Mouse (Mus musculus): ENCODE results near the gene Hand2.

Hand2 gene

GRCm38 (mm10) chr8:57320851-57321743, at the start of gene Hand2:
Hand2 (plus strand) TSS chr8:57320983.
- no peak for DNase-seq

DNA sequence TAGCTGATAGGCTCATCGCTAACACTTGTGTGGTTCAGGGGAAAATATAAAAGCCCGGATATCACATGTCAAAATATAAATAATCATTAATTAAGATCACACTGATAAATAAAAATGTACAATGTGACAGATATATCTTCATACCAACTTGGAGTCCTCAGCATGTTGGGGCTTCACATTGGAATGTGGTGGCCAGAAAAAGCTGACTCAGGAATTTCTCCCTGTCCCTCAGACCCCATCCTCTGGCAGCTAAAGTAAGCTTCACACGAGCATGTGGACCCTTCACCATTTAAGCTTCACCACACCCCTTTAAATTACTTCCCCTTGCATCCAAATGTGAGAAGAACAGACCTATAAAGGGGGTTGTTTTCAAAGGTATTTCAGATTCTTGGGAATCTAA, 47.7 kb upstream of the Hand2 start:
- DNase-seq = no peak

DNA sequence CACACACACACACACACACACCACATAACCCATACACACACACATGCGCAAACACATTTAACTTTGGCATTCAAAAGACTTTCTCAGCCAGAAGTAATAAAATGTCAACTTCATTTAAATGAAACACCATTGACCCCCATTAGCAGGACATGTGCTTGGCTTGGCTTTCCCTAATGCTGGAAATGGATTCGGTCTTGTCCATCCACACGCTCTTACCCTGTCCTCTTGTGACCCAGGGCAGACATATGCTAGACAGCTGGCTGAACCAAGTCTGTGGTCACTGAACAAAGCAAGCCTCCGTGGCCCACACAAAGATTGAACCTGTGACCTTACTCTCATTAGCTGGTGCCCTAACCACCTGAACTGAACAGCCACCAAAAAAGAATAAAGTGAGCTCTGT, 27.3 kb upstream of the Hand2 start:
- DNase-seq = no peak

GRCm38 (mm10) chr8:57303513-57303912, 17.3 kb upstream of the Hand2 start:
- no peak for DNase-seq

GRCm38 (mm10) chr8:57304944-57305343, 15.8 kb upstream of the Hand2 start:
- no peak for DNase-seq

DNA sequence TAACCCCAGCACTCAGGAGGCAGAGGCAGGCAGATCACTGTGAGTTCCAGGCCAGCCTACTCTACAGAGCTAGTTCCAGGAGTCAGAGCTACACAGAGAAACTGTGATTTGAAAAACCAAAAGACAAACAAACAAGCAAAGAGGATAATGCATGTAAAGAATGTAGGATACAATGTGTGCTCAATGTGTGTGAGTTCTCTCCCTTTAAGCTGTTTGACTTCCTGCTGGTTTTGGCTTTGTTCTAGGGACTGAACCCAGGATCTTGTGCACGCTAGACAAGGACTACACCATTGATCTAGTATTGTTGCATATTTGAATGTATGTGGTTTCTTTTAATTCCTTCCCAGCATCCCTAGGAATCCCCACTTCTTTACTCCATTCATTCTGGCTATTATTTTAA, 14.3 kb upstream of the Hand2 start:
- no peak for DNase-seq

DNA sequence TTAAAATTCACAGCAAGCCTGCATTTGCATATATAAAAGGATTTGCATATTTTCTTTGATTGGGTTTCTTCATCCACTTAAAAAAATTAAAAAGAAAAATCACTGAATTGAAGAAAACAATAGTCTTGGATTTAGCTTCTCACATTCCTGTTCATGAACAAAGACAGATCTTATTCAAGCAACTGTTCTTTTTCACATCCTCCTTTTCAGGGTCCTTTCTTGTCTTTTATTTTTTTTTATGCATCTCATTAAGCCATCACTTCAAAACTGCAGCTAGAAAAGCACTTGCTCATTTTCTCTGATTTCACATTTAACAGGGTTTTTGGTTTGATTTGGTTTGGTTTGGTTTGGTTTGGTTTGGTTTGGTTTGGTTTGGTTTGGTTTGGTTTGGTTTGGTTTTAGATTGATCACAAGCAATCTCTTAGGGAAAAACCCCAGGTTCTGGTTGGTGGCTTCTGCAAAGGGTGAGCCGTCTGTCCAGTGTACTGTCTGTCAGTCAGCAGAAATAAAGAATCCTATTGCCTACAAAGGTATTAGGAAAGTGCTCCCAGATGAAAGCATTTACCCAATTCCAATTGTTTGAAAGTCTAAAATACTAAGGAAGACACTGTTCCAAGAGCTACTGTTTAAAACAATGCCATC, 10.8 kb upstream of the Hand2 start:
- no peak for DNase-seq

DNA sequence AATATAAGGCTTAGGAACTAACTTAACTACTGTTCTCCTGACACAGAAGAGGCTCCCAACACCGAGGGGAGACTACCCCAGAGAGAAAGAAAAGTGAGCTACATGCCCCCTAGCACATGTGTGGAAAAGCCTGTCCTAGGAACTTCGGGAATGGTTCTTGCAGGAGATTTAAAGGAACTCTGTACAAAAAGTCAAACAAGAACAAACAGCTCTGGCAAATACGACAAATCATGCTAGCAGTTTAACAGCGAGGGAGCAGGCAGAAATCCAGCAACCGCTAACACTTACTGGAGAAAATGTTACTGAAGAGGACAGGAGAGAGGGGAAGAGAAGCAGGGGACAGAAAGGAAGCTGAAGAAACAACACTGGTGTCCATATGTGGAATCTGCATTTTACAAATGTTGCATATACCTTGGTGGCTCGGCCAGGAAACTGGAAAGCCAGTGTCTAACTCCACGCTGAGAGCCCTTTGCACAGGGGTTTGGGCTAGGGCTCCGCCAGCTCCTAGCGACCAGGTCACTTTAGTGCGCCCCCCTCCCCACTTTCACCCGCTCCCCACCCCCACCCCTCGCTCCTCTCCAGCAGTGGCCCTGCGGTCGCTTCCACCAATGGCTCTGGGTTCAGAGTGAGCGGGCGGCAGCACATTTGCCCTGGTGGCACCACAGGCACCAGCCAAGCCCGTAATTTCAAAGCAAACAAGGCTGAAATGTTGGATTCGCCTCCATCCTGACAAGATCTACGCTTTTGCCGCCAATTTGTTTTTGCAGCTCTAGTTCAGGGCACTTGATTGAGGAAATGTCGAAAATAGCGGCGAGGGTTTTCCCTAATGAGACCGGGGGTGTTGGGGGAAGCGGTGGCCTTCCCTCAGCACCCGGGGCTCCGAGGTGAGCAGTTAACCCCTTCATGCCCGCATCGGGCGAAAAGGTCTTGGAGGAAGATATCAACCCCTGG, 8.5 kb upstream of the Hand2 start:
- DNase-seq = no peak

- no peak for DNase-seq
These were observed 7.2 kb upstream of the Hand2 start for GRCm38 (mm10) chr8:57313583-57313982.

DNA sequence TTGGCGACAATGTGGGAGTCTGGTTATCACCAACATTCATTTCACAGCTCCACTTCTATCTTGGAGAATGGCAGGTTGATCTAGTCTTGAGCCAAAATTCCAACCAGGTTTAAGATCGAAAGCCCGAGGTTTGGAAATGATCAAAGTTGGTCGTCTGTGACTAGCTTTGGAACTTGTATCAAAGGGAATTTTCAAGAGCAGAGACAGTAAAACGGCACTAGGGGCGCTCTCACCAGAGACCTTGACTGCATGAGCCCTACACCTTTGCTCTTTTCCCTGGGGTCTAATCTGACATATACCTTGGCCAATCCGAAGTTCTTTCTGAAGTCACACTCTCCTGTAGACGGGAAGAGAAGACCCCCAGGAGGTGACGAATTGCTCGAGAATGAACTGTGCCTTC, 6.6 kb upstream of the Hand2 start:
- DNase-seq = no peak

DNA sequence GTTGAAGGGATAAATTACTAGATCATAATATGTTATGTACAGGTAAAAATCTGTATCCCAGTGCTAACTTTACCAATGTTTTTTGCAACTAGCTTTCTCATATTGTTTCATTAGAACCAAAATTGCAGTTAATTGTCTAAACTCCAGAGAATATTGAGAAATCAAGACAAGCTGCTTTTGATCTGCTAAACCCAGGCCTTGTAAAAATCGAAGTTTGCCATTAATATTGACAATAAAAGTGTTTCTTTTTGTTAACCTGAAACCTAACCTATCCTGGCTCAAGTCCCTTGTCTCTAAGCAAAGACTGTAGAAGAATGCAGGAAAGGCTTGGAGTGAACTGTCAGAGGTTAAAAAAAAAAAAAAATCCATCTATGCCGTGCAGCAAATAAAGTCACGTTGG, 5.3 kb upstream of the Hand2 start:
- no peak for DNase-seq

DNA sequence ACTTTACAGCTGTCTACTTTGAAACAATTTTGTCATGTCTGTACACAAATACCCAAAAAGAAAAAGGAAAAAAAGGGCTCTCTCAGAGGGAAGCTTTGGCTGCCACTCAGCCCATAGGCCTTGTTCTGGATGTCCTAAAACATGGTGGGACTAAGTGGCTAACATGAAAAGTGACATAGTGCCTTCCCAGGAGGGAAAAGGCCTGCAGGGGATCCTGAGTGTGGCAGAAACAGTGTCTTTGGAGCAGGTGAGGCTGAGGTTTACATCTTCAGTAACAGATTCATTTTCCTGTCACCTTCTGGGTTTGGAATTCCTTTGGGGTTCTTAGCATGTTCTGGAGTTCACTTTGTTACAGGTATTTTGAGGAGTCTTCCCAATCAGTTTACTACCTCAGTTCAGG, 3.7 kb upstream of the Hand2 start:
- DNase-seq = no peak

- DNase-seq = no peak
These were observed 2.8 kb upstream of the Hand2 start for GRCm38 (mm10) chr8:57317890-57318480.

- no peak for DNase-seq
These were observed 1.4 kb upstream of the Hand2 start for GRCm38 (mm10) chr8:57319092-57319980.

GRCm38 (mm10) chr8:57319981-57320585, 700 bp upstream of the Hand2 start:
- DNase-seq = no peak

GRCm38 (mm10) chr8:57321898-57322895, 1.4 kb downstream of the Hand2 start:
- DNase-seq = no peak

DNA sequence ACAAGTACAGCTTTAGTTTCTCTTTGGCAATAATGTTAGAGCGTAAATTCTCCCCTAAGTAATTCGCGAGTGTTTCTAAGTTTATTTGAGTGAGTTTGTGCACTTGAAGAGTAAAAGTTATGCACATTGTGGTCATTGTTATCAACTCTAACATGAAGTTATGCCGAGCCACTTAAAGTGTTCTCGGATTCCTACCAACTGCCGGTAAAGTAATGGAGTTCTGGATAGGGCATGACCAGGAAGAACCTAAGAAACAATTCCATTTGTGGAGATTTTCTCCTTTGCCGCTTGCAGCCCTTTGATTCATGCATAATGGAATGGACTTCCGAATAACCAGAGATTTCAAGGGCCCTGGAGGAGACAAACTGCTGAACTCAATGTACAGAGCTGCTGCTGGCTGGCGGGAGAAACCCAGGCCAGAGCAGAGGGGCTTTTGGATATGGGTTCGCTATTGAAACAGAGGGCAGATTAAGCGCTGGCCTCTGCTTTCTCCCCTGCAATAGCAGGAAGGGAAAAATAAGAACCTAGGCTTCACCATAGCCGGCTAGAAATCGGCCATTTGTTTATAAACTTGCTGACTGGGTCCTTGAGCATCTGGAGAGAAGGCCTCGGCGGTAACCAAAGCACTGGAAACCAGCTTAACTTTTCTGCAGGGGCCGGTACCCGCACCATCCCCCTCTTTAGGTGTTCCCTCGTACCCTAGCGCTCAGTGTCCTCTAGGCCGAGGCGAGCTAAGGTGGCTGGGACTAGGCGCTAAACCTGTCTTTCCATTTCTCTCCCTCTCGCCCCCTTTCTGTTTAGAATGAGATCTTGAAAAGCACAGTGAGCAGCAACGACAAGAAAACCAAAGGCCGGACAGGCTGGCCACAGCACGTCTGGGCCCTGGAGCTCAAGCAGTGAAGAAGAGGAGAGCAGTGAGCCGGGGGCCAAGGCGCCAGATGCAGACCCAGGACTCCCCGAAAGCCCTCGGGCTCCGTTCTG, 2.5 kb downstream of the Hand2 start:
- no peak for DNase-seq

GRCm38 (mm10) chr8:57324091-57324490, 3.3 kb downstream of the Hand2 start:
- DNase-seq = no peak

GRCm38 (mm10) chr8:57324671-57325070, 3.9 kb downstream of the Hand2 start:
- no peak for DNase-seq

Measured in kidney, adult 11 months (tissue).